Mouse (Mus musculus): ENCODE results near the gene Mpst. TPM values are rescaled to one million over a fixed set of nuclear protein-coding genes. Genes with fewer than 3 reads are reported as not detected.

Mpst gene
- polyA plus RNA-seq, 1 experiment from 2014 or later: 1.6 TPM

- peaks cover 30% of the 10 kb centered on the region for H3K27me3 ChIP-seq
- peak within 1 kb of the TSS; percentile 74 for H3K9ac ChIP-seq
- peaks cover 51% of the 10 kb centered on the region for H3K4me1 ChIP-seq
- peak within 1 kb of the TSS; percentile 97 for H3K4me2 ChIP-seq (replicated peaks)
- H3K27ac ChIP-seq: peak within 1 kb of the TSS; percentile 88
- H3K4me3 ChIP-seq: peak within 1 kb of the TSS; percentile 72
- no peaks in the 10 kb centered on the region for H3K36me3 ChIP-seq
- WGBS: 2% methylated on average over 34 of the region's 34 CpGs
- ATAC-seq (ENCODE audit: low FRiP score, low read depth): peak; percentile 60
- H3K9me3 ChIP-seq: no peaks in the 10 kb centered on the region
Observed at GRCm38 (mm10) chr15:78405517-78406211, 552 bp upstream of the Mpst start, which contains the start of gene Tst. Gene Tst, minus strand, starts transcription at chr15:78405907.

GRCm38 (mm10) chr15:78409570-78410052 is 3.4 kb downstream of the Mpst start:
- Histone ChIP-seq H3K4me3 (peak overlapping the region; percentile 29), H3K4me2 (replicated peaks) (peak overlapping the region; percentile 55), H3K27me3 (peaks cover 45% of the 10 kb centered on the region), H3K4me1 (peaks cover 31% of the 10 kb centered on the region), H3K27ac (no peak overlapping the region), H3K36me3 (peaks cover 7% of the 10 kb centered on the region; the same call in 1 of the 2 replicates), H3K9me3 (no peaks in the 10 kb centered on the region), H3K9ac (peak overlapping the region; percentile 43)
- WGBS: 7% methylated on average over 12 of the region's 12 CpGs
- no peak for ATAC-seq (ENCODE audit: low FRiP score, low read depth)

GRCm38 (mm10) chr15:78413083-78413718 is 7.0 kb downstream of the Mpst start:
- no peak overlapping the region for H3K4me2 ChIP-seq (replicated peaks)
- H3K36me3 ChIP-seq: peaks cover 7% of the 10 kb centered on the region; the same call in 1 of the 2 replicates
- no peak overlapping the region for H3K4me3 ChIP-seq
- H3K9ac ChIP-seq: no peak overlapping the region
- ATAC-seq (ENCODE audit: low FRiP score, low read depth): no peak
- WGBS: 86% methylated on average over 14 of the region's 14 CpGs
- no peaks in the 10 kb centered on the region for H3K9me3 ChIP-seq
- H3K27me3 ChIP-seq: peaks cover 40% of the 10 kb centered on the region
- peaks cover 10% of the 10 kb centered on the region for H3K4me1 ChIP-seq
- no peak overlapping the region for H3K27ac ChIP-seq

GRCm38 (mm10) chr15:78413719-78414117 is 7.5 kb downstream of the Mpst start:
- WGBS: 60% methylated on average over 1 of the region's 1 CpGs
- Histone ChIP-seq H3K9ac (no peak overlapping the region), H3K36me3 (peaks cover 7% of the 10 kb centered on the region; the same call in 1 of the 2 replicates), H3K9me3 (no peaks in the 10 kb centered on the region), H3K4me2 (replicated peaks) (no peak overlapping the region), H3K27ac (no peak overlapping the region), H3K4me1 (peaks cover 10% of the 10 kb centered on the region), H3K4me3 (no peak overlapping the region), H3K27me3 (peaks cover 35% of the 10 kb centered on the region)
- ATAC-seq (ENCODE audit: low FRiP score, low read depth): no peak

GRCm38 (mm10) chr15:78414157-78414556 is 7.9 kb downstream of the Mpst start:
- ATAC-seq (ENCODE audit: low FRiP score, low read depth): no peak
- Histone ChIP-seq H3K36me3 (peaks cover 7% of the 10 kb centered on the region; the same call in 1 of the 2 replicates), H3K4me3 (no peak overlapping the region), H3K4me2 (replicated peaks) (no peak overlapping the region), H3K9ac (no peak overlapping the region), H3K4me1 (peaks cover 10% of the 10 kb centered on the region), H3K27me3 (peaks cover 30% of the 10 kb centered on the region), H3K9me3 (no peaks in the 10 kb centered on the region), H3K27ac (no peak overlapping the region)
- WGBS: 90% methylated on average over 8 of the region's 8 CpGs

- 53% methylated on average over 4 of the region's 4 CpGs for WGBS
Observed at GRCm38 (mm10) chr15:78416937-78417336, 10.7 kb downstream of the Mpst start.

GRCm38 (mm10) chr15:78420395-78420794 is 14.2 kb downstream of the Mpst start:
- Histone ChIP-seq H3K4me3 (no peak overlapping the region), H3K36me3 (no peaks in the 10 kb centered on the region), H3K27ac (no peak overlapping the region), H3K9ac (no peak overlapping the region), H3K27me3 (peaks cover 24% of the 10 kb centered on the region), H3K9me3 (no peaks in the 10 kb centered on the region), H3K4me1 (0 out of 2 replicates have a peak, but pooled peaks cover 2% of the 10 kb centered on the region), H3K4me2 (replicated peaks) (no peak overlapping the region)
- no peak for ATAC-seq (ENCODE audit: low FRiP score, low read depth)
- 84% methylated on average over 13 of the region's 13 CpGs for WGBS

More at GRCm38 (mm10) chr15:78416937-78417336, 10.7 kb downstream of the Mpst start:
- no peak for ATAC-seq (ENCODE audit: low FRiP score, low read depth)
- no peak overlapping the region for H3K4me3 ChIP-seq
- H3K27me3 ChIP-seq: peaks cover 9% of the 10 kb centered on the region
- H3K4me1 ChIP-seq: no peaks in the 10 kb centered on the region
- H3K9me3 ChIP-seq: no peaks in the 10 kb centered on the region
- peaks cover 4% of the 10 kb centered on the region; the same call in 1 of the 2 replicates for H3K36me3 ChIP-seq
- no peak overlapping the region for H3K27ac ChIP-seq
- H3K4me2 ChIP-seq (replicated peaks): no peak overlapping the region
- H3K9ac ChIP-seq: no peak overlapping the region

GRCm38 (mm10) chr15:78422046-78422956 is 16.1 kb downstream of the Mpst start:
- Histone ChIP-seq H3K4me3 (no peak overlapping the region), H3K9me3 (no peaks in the 10 kb centered on the region), H3K36me3 (no peaks in the 10 kb centered on the region), H3K9ac (no peak overlapping the region), H3K27me3 (peaks cover 24% of the 10 kb centered on the region), H3K4me2 (replicated peaks) (no peak overlapping the region), H3K27ac (no peak overlapping the region), H3K4me1 (0 out of 2 replicates have a peak, but pooled peaks cover 2% of the 10 kb centered on the region)
- 0 out of 2 replicates have a peak, but pooled peaks have one; percentile 40 for ATAC-seq (ENCODE audit: low FRiP score, low read depth)
- WGBS: 16% methylated on average over 16 of the region's 16 CpGs

DNA sequence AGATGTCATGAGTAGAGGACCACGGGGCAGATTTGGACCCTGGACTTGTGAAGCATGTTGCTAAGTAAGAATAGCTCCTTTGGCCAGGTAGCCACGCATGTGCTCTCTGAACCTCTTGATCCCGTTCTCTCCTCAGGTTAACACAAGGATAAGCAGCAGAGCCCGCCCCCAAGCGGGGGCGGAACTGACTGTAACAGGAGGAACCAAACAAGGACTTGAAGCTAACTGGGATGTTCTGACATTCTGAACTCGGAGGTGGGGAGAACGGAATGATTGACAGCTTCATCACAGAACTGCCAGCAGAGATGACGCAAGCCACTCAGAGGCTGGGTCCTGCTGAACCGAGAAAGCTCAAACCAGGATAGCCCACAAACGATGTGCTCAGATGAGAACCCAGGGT is 18.3 kb downstream of the Mpst start:
- 22% methylated on average over 11 of the region's 11 CpGs for WGBS
- Histone ChIP-seq H3K27ac (no peak overlapping the region), H3K9ac (no peak overlapping the region), H3K36me3 (no peaks in the 10 kb centered on the region), H3K4me2 (replicated peaks) (no peak overlapping the region), H3K4me3 (no peak overlapping the region), H3K27me3 (peaks cover 24% of the 10 kb centered on the region), H3K4me1 (peaks cover 12% of the 10 kb centered on the region), H3K9me3 (no peaks in the 10 kb centered on the region)
- ATAC-seq (ENCODE audit: low FRiP score, low read depth): no peak

- H3K36me3 ChIP-seq: no peaks in the 10 kb centered on the region
- no peak overlapping the region for H3K4me2 ChIP-seq (replicated peaks)
- no peak for ATAC-seq (ENCODE audit: low FRiP score, low read depth)
- H3K27me3 ChIP-seq: peaks cover 24% of the 10 kb centered on the region
- no peak overlapping the region for H3K9ac ChIP-seq
- peaks cover 20% of the 10 kb centered on the region for H3K4me1 ChIP-seq
- H3K4me3 ChIP-seq: no peak overlapping the region
- no peaks in the 10 kb centered on the region for H3K9me3 ChIP-seq
- WGBS: 60% methylated on average over 4 of the region's 4 CpGs
- no peak overlapping the region for H3K27ac ChIP-seq
Observed at GRCm38 (mm10) chr15:78425230-78425629, 19.0 kb downstream of the Mpst start.

- peak; percentile 85 for ATAC-seq (ENCODE audit: low FRiP score, low read depth)
- Histone ChIP-seq H3K27me3 (peaks cover 13% of the 10 kb centered on the region), H3K9ac (peak within 1 kb of the TSS; percentile 82), H3K4me1 (peaks cover 23% of the 10 kb centered on the region), H3K4me3 (peak within 1 kb of the TSS; percentile 82), H3K27ac (no peak within 1 kb of the TSS; the same call in 1 of the 2 replicates), H3K4me2 (replicated peaks) (peak within 1 kb of the TSS; percentile 88), H3K36me3 (peaks cover 33% of the 10 kb centered on the region), H3K9me3 (no peaks in the 10 kb centered on the region)
- WGBS: 1% methylated on average over 52 of the region's 52 CpGs
Observed at GRCm38 (mm10) chr15:78428391-78429138, 22.3 kb downstream of the Mpst start, which contains the start of gene Kctd17. Gene Kctd17, plus strand, starts transcription at chr15:78428564.

Data from limb, embryonic 13.5 days (tissue).